In the genomic region with DNA sequence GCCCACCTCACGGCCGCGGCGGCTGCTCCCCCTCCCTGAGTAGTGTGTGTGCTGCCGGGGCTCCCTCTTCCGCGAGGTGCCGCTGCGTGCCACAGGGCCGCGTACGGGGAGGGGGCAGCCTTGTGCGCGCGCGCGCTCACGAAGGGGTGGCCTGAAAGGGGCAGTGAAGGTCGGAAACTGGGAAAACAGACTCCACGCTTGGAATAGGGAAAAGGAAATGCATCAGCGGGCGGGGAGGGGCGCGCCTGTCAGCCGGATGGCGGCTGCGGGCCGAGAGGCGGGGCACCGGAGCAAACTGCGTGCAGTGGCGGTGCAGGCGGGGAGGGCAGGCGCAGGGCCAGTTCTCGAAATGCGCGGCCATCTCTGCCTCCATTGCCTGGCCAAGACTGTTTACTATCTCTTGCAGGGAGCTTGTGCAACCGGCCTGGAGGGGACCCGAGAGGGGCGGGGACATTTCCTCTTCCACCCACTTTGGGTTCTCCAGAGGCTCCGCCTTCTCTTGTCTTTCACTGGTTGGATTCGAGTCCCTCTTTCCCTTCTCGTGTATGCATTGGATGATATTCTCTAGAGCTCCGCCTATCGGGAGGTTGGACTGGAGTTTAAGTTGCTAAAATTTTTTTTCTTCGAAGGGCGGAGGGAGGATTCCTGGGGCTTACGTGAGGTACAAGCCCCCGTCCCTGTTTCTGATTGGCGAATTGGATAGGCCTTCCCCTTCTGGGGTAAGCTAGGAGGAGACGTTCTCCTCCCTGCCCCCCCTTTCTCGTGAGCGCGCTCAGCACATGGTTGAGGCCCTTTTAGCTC, we compare ENCODE assay signal across 7 mouse cellular contexts. TPM values are rescaled to one million over a fixed set of nuclear protein-coding genes. Genes with fewer than 3 reads are reported as not detected.
DNase-seq lines count a peak whose midpoint lies in the region; ATAC-seq and TF ChIP-seq lines count a peak whose summit lies in the region.

No protein-coding gene starts in this region.

- peak; percentile 69 for ATAC-seq in intestine, postnatal 0 days
- peak; percentile 67 for ATAC-seq in midbrain, embryonic 12.5 days (ENCODE audit: low FRiP score, low read depth)

- peak overlapping the region; percentile 75 for H3K9ac ChIP-seq in intestine, postnatal 0 days (ENCODE audit: low read depth, low read length)
- H3K9ac ChIP-seq in midbrain, embryonic 12.5 days (replicated peaks): peak overlapping the region; percentile 82

- peak overlapping the region; percentile 95 for H3K4me3 ChIP-seq in embryonic facial prominence, embryonic 10.5 days
- peak overlapping the region; percentile 93 for H3K4me3 ChIP-seq in intestine, postnatal 0 days (ENCODE audit: low read depth, low read length)
- H3K4me3 ChIP-seq in midbrain, embryonic 12.5 days: peak overlapping the region; percentile 85
- H3K4me3 ChIP-seq in small intestine, adult 2 months (ENCODE audit: low read depth, low read length): peak overlapping the region; percentile 84

- WGBS in embryonic facial prominence, embryonic 10.5 days: under 1% methylated on average over 54 of the region's 54 CpGs
- under 1% methylated on average over 51 of the region's 54 CpGs for WGBS in intestine, postnatal 0 days
- under 1% methylated on average over 53 of the region's 54 CpGs for WGBS in midbrain, embryonic 12.5 days
- under 1% methylated on average over 54 of the region's 54 CpGs for WGBS in small intestine, adult 2 months

- H3K4me1 ChIP-seq in embryonic facial prominence, embryonic 10.5 days: peaks cover 37% of the 10 kb centered on the region
- H3K4me1 ChIP-seq in intestine, postnatal 0 days (replicated peaks; ENCODE audit: control insufficient read depth, insufficient read depth, low read length): no peaks in the 10 kb centered on the region
- peaks cover 34% of the 10 kb centered on the region for H3K4me1 ChIP-seq in midbrain, embryonic 12.5 days
- peaks cover 8% of the 10 kb centered on the region for H3K4me1 ChIP-seq in small intestine, adult 2 months (ENCODE audit: control insufficient read depth, insufficient read depth, insufficient read length, low read length)

- peak; percentile 53; the same call in 1 of the 2 replicates for TF ChIP-seq POLR2A in small intestine, adult 2 months (IDR thresholded peaks at IDR 0.05; ENCODE audit: low read depth, low read length)

- peak; percentile 96 for DNase-seq in adrenal gland, postnatal 10 days
- peak; percentile 97 for DNase-seq in embryonic facial prominence, embryonic 10.5 days (ENCODE audit: low spot score)
- peak; percentile 100 for DNase-seq in gonadal fat pad, adult 2 months (ENCODE audit: low read depth)
- DNase-seq in left cerebral cortex, postnatal 4 days: peak; percentile 96

- TF ChIP-seq CTCF in intestine, postnatal 0 days (IDR thresholded peaks at IDR 0.05; ENCODE audit: low read depth): peak; percentile 85
- TF ChIP-seq CTCF in small intestine, adult 2 months (IDR thresholded peaks at IDR 0.05; ENCODE audit: extremely low read depth, insufficient read length, insufficient replicate concordance, low read depth, low read length): no peak

- H3K4me2 ChIP-seq in intestine, postnatal 0 days (replicated peaks; ENCODE audit: low read depth): peak overlapping the region; percentile 91
- peak overlapping the region; percentile 93 for H3K4me2 ChIP-seq in midbrain, embryonic 12.5 days (replicated peaks)

- no peaks in the 10 kb centered on the region for H3K27me3 ChIP-seq in embryonic facial prominence, embryonic 10.5 days (replicated peaks; ENCODE audit: low read depth, poor library complexity, severe bottlenecking)
- no peaks in the 10 kb centered on the region for H3K27me3 ChIP-seq in intestine, postnatal 0 days (replicated peaks; ENCODE audit: control insufficient read depth, insufficient read depth, low read length)
- no peaks in the 10 kb centered on the region for H3K27me3 ChIP-seq in midbrain, embryonic 12.5 days
- no peaks in the 10 kb centered on the region for H3K27me3 ChIP-seq in small intestine, adult 2 months (ENCODE audit: control insufficient read depth, insufficient read depth, low read length)

- intact Hi-C loops in left cerebral cortex, postnatal 4 days (cut with DNase I): no loop called here

- H3K36me3 ChIP-seq in embryonic facial prominence, embryonic 10.5 days (replicated peaks): no peaks in the 10 kb centered on the region
- no peaks in the 10 kb centered on the region for H3K36me3 ChIP-seq in intestine, postnatal 0 days (ENCODE audit: control insufficient read depth, insufficient read depth)
- no peaks in the 10 kb centered on the region for H3K36me3 ChIP-seq in midbrain, embryonic 12.5 days
- no peaks in the 10 kb centered on the region for H3K36me3 ChIP-seq in small intestine, adult 2 months (ENCODE audit: control insufficient read depth, insufficient read depth, low read length)

- peak overlapping the region; percentile 93 for H3K27ac ChIP-seq in embryonic facial prominence, embryonic 10.5 days (replicated peaks)
- H3K27ac ChIP-seq in intestine, postnatal 0 days (ENCODE audit: low read depth, low read length): peak overlapping the region; percentile 98
- peak overlapping the region; percentile 99 for H3K27ac ChIP-seq in midbrain, embryonic 12.5 days (replicated peaks)
- peak overlapping the region; percentile 91 for H3K27ac ChIP-seq in small intestine, adult 2 months (ENCODE audit: insufficient read depth, low read depth, low read length)

- H3K9me3 ChIP-seq in embryonic facial prominence, embryonic 10.5 days: no peaks in the 10 kb centered on the region
- no peaks in the 10 kb centered on the region for H3K9me3 ChIP-seq in intestine, postnatal 0 days (ENCODE audit: control insufficient read depth)
- no peaks in the 10 kb centered on the region for H3K9me3 ChIP-seq in midbrain, embryonic 12.5 days

RNA-seq across cellular contexts. Expression of gene Sin3a, which starts 1.3 kb away (rescaled TPM):
- 10 to 100 TPM; 53.0 to 59.1 TPM for total RNA-seq in adrenal gland, postnatal 10 days (2021)
- polyA plus RNA-seq in embryonic facial prominence, embryonic 10.5 days (2016; fragmentation: Nextera tagmentation; extraction: Ambion mirVana): 62.7 and 62.9 TPM in 2 replicates
- polyA plus RNA-seq in gonadal fat pad, adult 2 months (2012; rRNA removed): 65.9 and 79.2 TPM in 2 replicates
- 11.7 and 14.1 TPM in 2 replicates for polyA plus RNA-seq in intestine, postnatal 0 days (2015; fragmentation: Nextera tagmentation; extraction: Ambion mirVana)
- total RNA-seq in left cerebral cortex, postnatal 4 days (2021): 10 to 100 TPM; 42.4 to 45.8 TPM
- polyA plus RNA-seq in midbrain, embryonic 12.5 days (2016; fragmentation: Nextera tagmentation; extraction: Ambion mirVana): 44.3 and 48.5 TPM in 2 replicates
- 24.1 and 44.1 TPM in 2 replicates for polyA plus RNA-seq in small intestine, adult 2 months (2012; rRNA removed)

RNA-seq across cellular contexts. Expression of gene Man2c1, which starts 57.3 kb away (rescaled TPM):
- 100 to 1,000 TPM in 1 of 2 experiments, 10 to 100 TPM in 1; 84.2 to 121 TPM for total RNA-seq in adrenal gland, postnatal 10 days (2021)
- polyA plus RNA-seq in embryonic facial prominence, embryonic 10.5 days (2016; fragmentation: Nextera tagmentation; extraction: Ambion mirVana): 62.1 and 67.9 TPM in 2 replicates
- 182 and 217 TPM in 2 replicates for polyA plus RNA-seq in gonadal fat pad, adult 2 months (2012; rRNA removed)
- polyA plus RNA-seq in intestine, postnatal 0 days (2015; fragmentation: Nextera tagmentation; extraction: Ambion mirVana): 24.3 and 24.6 TPM in 2 replicates
- 100 to 1,000 TPM; 190 to 207 TPM for total RNA-seq in left cerebral cortex, postnatal 4 days (2021)
- 59.9 and 67.6 TPM in 2 replicates for polyA plus RNA-seq in midbrain, embryonic 12.5 days (2016; fragmentation: Nextera tagmentation; extraction: Ambion mirVana)
- 79.1 and 140 TPM in 2 replicates for polyA plus RNA-seq in small intestine, adult 2 months (2012; rRNA removed)

Comparison
In these comparisons a context has a peak if more than half of its experiments do, and no peak if none do; other contexts are left out.
1. Peak in every context shown above with its lines: DNase-seq, ATAC-seq, H3K4me3 ChIP-seq and H3K27ac ChIP-seq.